In the genomic region with DNA sequence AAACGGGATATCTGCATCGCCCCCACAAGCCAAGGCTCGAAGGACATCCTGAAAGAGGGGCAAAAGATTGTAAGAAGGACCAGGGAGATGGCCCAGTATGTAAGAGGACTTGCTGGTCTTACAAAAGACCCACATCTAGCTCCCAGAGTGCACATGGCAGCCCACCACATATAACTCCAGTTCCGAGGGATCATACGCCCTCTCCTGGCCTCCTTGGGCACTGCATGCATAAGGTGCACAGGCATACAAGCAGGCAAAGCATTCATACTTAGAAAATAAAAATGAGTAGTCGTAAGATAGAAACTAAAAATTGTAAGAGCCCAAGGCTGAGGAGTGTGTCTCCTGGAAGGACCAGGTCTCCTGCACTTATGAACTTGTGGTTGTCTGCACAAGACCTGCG, we compare ENCODE assay signal across 9 mouse cellular contexts. TPM values are rescaled to one million over a fixed set of nuclear protein-coding genes. Genes with fewer than 3 reads are reported as not detected.
DNase-seq lines count a peak whose midpoint lies in the region; TF ChIP-seq lines count a peak whose summit lies in the region.
"Had no signal": no experiment of that assay in that cellular context is flagged by ENCODE, and none has a peak within 500 bp of the region (broad histone marks: within the 10 kb centered on the region; RNA-seq: fewer than 3 reads in every experiment).

No protein-coding gene starts in this region.

- intact Hi-C loops in heart, postnatal 25 days (cut with DNase I), result no loop called here

- no peaks in the 10 kb centered on the region for H3K9me3 ChIP-seq in ES-E14 (ENCODE audit: control insufficient read depth, insufficient read depth, low read depth, low read length)

- in situ Hi-C loops in ES-E14 (cut with MboI; ENCODE audit: low sequenced_read_pairs in 2 of 2, unreplicated experiment in 2 of 2), result no loop called here

- H3K4me1 ChIP-seq in ES-E14 (ENCODE audit: control insufficient read depth in 2 of 2, insufficient read depth in 2 of 2, low read length in 2 of 2, poor library complexity in 1 of 2), result peaks cover 0 to 1% of the 10 kb centered on the region in 2 experiments; a peak in 1 of 4 replicates

- no peaks in the 10 kb centered on the region for H3K36me3 ChIP-seq in ES-E14 (ENCODE audit: control insufficient read depth, insufficient read depth, low read length, poor library complexity, severe bottlenecking)

- DNase-seq in adrenal gland, postnatal 14 days, result peak; percentile 26
- DNase-seq in adrenal gland, adult 18-20 months (ENCODE audit: low spot score in 2 of 2), result no peak
- peak; percentile 41 to 48 for DNase-seq in layer of hippocampus, postnatal 10 days (ENCODE audit: low spot score in 2 of 2)
- no peak for DNase-seq in layer of hippocampus, postnatal 36 days
- DNase-seq in ES-E14 (ENCODE audit: low read depth, low spot score), result peak; percentile 29
- DNase-seq in embryo, embryonic 11 days, result peak; percentile 28
- DNase-seq in frontal cortex, postnatal 10 days (ENCODE audit: low spot score in 2 of 2), result no peak
- DNase-seq in heart, postnatal 25 days (ENCODE audit: low spot score), result no peak
- DNase-seq: lung, postnatal 4 days had no signal

- no peak overlapping the region for H3K9ac ChIP-seq in ES-E14 (ENCODE audit: insufficient read depth, low read depth, low read length, poor library complexity, severe bottlenecking)

- no peak overlapping the region for H3K4me3 ChIP-seq in ES-E14 (ENCODE audit: insufficient read depth in 1 of 2, low read depth in 1 of 2, low read length in 2 of 2, poor library complexity in 1 of 2, severe bottlenecking in 1 of 2)

- no peak overlapping the region for H3K27ac ChIP-seq in ES-E14 (ENCODE audit: insufficient read depth, low read depth, low read length, poor library complexity, severe bottlenecking)

TF ChIP-seq in ES-E14, 5 proteins besides CTCF, POLR2A, EP300 and RAD21:
- TF ChIP-seq CHD2 (IDR thresholded peaks at IDR 0.05; ENCODE audit: low read depth, low read length) (no peak), ZNF384 (IDR thresholded peaks at IDR 0.05; ENCODE audit: low read depth, low read length) (no peak), MAFK (IDR thresholded peaks at IDR 0.05; ENCODE audit: insufficient read depth, low read depth, low read length) (no peak), HCFC1 (IDR thresholded peaks at IDR 0.05; ENCODE audit: borderline replicate concordance, insufficient read depth, low read length) (no peak), ZC3H11A (IDR thresholded peaks at IDR 0.05; ENCODE audit: borderline replicate concordance, low read depth, low read length) (no peak)

RNA-seq across cellular contexts. Expression of a gene that starts 32.8 kb away (rescaled TPM):
- total RNA-seq in adrenal gland, postnatal 14 days (2021), result 2.8 and 3.6 TPM in 2 replicates
- total RNA-seq in adrenal gland, adult 18-20 months (2021), result 1 to 10 TPM in 1 of 2 experiments, under 1 TPM in 1; 0.83 to 2.2 TPM
- total RNA-seq in layer of hippocampus, postnatal 10 days (2021), result 10 to 100 TPM; 48.5 to 53.7 TPM
- 100 to 1,000 TPM; 110 to 114 TPM for total RNA-seq in layer of hippocampus, postnatal 36 days (2021)
- 0.18 and 0.21 TPM in 2 replicates for total RNA-seq in ES-E14 (2012; rRNA removed)
- 1 to 10 TPM; 2.5 to 3.2 TPM for total RNA-seq in heart, postnatal 25 days (2021)

Comparison
In these comparisons a context has a peak if more than half of its experiments do, and no peak if none do; other contexts are left out.
1. DNase-seq: peak in adrenal gland, postnatal 14 days (single experiment), layer of hippocampus, postnatal 10 days (2 of 2), ES-E14 (single experiment) and embryo, embryonic 11 days (single experiment); none in adrenal gland, adult 18-20 months (0 of 2), layer of hippocampus, postnatal 36 days (0 of 2), frontal cortex, postnatal 10 days (0 of 2) and heart, postnatal 25 days (single experiment).
2. RNA of a gene that starts 32.8 kb away (total RNA-seq): 110 to 114 TPM in layer of hippocampus, postnatal 36 days and 48.5 to 53.7 TPM in layer of hippocampus, postnatal 10 days; 2.5 to 3.2 TPM in heart, postnatal 25 days, 2.8 to 3.6 TPM in adrenal gland, postnatal 14 days, 0.83 to 2.2 TPM in adrenal gland, adult 18-20 months and 0.18 to 0.21 TPM in ES-E14; every median in the first group is over 10 times any median in the second.